Mouse (Mus musculus) natural killer cell, adult 2 months (primary cell): ENCODE measurements around the gene Zfp53.

Experiments used
- DNase-seq, 2 experiments: peaks; one replicate each; pipeline ENCODE4 v3.0.0; 2022; ENCODE audit warnings: low spot score in 2 of 2

Gene Zfp53

DNA sequence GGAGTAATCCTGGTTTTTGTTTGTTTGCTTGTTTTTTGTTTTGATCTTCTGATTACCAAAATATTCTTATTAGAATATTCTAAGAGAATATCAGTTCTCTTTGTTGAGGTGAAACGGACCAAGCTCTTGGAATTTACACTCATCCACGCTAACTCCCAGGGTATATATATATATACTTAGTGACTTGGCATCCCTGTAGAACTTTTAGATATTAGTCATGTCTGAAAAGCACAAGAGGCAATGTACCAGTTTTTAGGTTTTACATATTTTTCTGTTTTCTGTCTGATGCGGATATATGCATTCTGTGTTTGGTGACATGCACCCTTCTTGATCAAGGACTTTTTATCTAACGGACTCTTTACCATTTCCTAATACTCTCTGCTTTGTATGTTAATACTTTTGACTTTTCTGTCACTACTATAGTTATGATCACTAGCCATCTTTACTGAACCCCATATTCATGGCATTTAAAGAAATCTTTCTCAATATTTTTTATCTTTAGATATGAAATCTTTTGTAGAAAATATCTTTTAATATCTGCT is 28.4 kb downstream of the Zfp53 start:
- no peak for DNase-seq

- DNase-seq = no peak
Observed at GRCm38 (mm10) chr17:21526270-21526669, 37.5 kb downstream of the Zfp53 start.

DNA sequence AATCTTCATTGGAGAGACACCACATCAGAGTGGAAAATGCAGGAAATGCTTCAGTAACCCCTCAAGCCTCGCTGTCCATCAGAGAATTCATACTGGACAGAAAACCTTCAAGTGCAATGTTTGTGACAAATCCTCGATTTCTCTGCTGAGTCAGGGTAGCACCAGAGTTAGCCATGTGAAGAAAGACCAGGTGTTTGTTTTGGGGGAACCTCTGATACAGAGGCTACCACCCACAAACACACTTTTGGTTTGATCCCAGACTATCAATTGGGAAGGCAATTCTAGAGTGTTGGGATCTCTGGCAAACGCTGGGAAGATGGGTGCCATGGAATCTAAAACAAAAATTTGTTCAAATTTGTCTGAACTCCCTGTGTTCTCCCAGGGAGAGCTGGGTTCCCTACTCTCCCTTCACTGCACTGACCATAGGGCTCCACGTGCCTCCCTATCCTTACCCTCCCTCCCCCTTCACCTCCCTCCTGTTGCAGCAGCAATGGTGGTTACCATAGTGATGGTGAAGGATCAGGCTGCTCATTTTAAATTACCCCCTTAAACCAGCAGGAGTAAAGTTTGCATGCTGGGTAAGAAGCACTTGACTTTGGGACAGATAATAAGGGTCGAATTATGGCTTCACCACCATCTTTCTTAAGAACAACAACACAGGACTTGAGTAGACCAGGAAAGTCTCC is 42.0 kb downstream of the Zfp53 start:
- no peak for DNase-seq

DNA sequence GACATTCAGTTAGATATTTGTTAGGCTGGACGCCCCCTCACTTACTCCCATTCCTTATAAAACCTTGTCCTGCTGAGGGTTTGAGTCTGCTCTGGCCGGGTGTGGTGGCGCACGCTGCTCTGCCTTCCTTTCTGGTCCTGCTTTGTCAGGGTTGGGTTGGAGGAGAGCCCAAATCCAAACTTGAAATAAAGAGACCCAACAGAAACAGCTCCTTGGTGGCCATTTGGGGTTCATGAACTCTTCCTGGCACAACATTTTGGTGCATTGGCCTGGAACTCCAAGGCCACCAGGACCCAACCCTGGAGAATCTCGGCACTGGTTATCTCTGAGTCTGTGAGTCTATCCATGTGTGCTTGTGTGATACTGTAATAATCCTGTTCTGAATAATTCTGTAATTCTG is 42.8 kb downstream of the Zfp53 start:
- no peak for DNase-seq

DNA sequence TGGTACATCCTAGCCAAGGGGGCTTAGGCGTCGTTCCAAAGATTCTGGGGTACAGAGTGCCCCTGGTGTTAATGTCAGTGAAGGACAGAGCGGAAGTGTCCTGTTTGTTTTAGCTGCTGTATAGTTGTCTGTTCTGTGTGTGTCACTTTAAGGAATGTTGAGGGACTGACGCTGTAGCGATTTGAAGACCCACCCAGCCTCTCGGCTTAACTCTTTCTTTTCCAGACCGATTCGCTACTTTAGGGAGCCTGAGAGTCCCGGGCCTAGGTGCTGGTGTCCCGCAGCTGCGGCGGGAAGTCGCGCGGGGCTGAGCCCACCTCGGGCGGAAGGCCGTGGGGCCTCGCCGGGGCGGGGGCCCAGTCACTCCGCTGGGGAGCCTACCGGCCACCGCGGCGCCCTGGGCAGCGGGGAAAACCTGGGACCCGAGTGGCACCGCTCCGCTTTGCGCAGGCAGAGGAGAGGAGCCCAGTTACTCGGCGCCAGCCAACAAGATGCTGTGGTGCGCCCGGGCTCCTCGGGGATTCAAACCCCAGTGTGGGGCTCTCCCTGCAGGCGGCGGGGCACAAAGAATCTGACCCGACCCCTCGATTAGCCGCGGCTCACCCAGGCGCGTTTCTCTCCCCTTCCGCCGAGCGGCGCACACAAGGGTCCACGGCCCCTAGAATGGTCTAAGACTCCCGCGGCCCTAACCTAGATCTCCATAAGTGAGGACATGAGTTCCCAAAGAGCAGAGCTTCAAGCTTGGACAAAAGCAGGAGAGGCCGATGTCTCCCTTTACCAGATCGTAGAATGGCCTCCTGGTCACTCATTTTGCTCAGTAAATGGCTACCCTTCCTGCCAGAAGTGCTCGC is 43.5 kb downstream of the Zfp53 start:
- DNase-seq = peak; percentile 55 to 63

DNA sequence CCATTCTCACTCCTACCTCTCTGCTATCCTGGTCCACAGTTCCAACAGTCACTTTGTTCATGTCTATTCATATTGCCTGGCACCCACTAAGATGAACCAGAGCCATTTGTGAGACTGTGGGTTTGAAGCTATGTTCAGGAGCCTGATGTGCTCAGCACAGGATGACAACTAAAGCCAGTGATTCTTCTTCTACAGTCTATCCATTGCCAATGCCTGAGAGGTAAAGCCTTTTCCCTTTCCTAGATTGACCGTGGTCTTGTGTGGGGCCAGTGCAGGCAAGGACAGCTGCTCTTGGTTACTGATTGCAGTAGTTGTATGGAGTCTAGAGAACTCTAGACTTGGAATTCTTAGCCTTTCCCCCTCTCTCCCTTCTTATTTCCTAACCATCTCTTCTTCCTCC is 45.2 kb downstream of the Zfp53 start:
- DNase-seq = no peak

- peak; percentile 68 to 82 for DNase-seq
Observed at GRCm38 (mm10) chr17:21534460-21535095, 45.8 kb downstream of the Zfp53 start.

GRCm38 (mm10) chr17:21535096-21536001 is 46.6 kb downstream of the Zfp53 start, which contains the start of gene Zfp52:
Gene Zfp52, plus strand, starts transcription at chr17:21535539.
- peak; percentile 62 to 69 for DNase-seq

- DNase-seq = no peak
Observed at GRCm38 (mm10) chr17:21536096-21536495, 47.3 kb downstream of the Zfp53 start.

DNA sequence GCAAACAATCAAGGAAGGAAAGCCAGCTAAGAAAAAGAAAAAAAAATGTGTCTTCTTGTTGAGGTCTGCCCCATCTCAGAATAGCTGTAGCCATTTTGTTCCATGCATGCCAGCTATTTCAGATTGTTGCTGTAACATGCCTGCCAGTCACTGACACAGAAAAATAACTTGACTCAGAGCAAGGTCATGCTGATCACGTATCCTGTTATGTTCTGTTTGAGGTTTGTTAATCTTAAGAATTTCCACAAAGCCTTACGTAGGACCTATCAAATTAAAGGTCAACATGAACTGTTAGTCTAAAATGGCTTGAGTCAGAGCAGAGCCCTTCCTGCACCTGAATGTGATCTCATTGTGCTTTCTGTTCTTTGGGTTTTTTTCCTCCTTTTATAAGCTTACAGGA is 47.9 kb downstream of the Zfp53 start:
- peak; percentile 33 to 63 for DNase-seq

DNA sequence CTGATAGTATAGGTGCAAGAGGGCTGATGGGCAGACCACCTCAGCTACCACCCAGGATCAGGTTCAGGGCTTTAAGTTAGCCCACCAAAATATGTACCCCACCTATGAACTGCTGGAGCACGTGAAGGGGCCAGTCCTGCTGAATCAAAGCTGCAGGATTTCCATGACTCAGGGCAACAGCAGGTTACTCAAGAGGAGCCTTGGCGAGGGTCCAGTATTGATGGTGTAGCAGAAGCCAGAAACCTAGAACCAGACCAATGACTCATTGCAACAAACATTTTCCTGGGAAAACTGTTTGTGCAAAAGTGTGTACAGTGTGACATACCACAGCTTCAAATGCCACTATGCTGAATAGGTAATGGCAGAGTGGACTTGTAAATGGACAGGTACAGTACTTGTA is 69.0 kb downstream of the Zfp53 start:
- no peak for DNase-seq
